Mouse (Mus musculus) heart, embryonic 13.5 days (tissue): Measurements from ENCODE around the gene Olfr286. TPM values are rescaled to one million over a fixed set of nuclear protein-coding genes. Genes with fewer than 3 reads are reported as not detected.

Source experiments
- ATAC-seq: fragments of 200-750 bp; cut with Nextera tagmentation; 2 replicates; pipeline ENCODE4 v1.8.0; 2017; ENCODE audit warnings: moderate TSS enrichment; ENCODE audit not compliant: insufficient number of reproducible peaks, low FRiP score, low TSS enrichment; ENCODE audit errors: extremely low read depth
- H3K27ac ChIP-seq: fragments of 300-500 bp; sonication (generic); replicated peaks from 2 replicates; pipeline ENCODE4 v1.5.1; 2015; ENCODE audit warnings: moderate library complexity, mild to moderate bottlenecking, inconsistent platforms
- H3K27me3 ChIP-seq: fragments of 300-500 bp; sonication (generic); replicated peaks from 2 replicates; pipeline ENCODE4 v1.6.1; 2015; ENCODE audit warnings: mild to moderate bottlenecking, inconsistent platforms
- H3K36me3 ChIP-seq: fragments of 300-500 bp; sonication (generic); 2 replicates; pipeline ENCODE4 v1.6.1; 2015; ENCODE audit warnings: mild to moderate bottlenecking, inconsistent platforms
- H3K4me1 ChIP-seq: fragments of 300-500 bp; sonication (generic); 2 replicates; pipeline ENCODE4 v1.6.1; 2015; ENCODE audit warnings: inconsistent platforms
- H3K4me2 ChIP-seq: fragments of 300-500 bp; sonication (generic); 2 replicates; pipeline ENCODE4 v1.6.1; 2015; ENCODE audit warnings: inconsistent platforms, mild to moderate bottlenecking, moderate library complexity
- H3K4me3 ChIP-seq: fragments of 300-500 bp; sonication (generic); 2 replicates; pipeline ENCODE4 v1.5.1; 2015; ENCODE audit warnings: moderate library complexity, mild to moderate bottlenecking, inconsistent platforms
- H3K9ac ChIP-seq: fragments of 300-500 bp; sonication (generic); 2 replicates; pipeline ENCODE4 v1.6.1; 2015; ENCODE audit warnings: inconsistent platforms, mild to moderate bottlenecking, moderate library complexity
- H3K9me3 ChIP-seq: fragments of 300-500 bp; sonication (generic); 2 replicates; pipeline ENCODE4 v1.6.1; 2016; ENCODE audit warnings: inconsistent platforms
- WGBS: fragments of 180-500 bp; shearing (Covaris S2); methylation state at CpG from one replicate; pipeline ENCODE4 v1.1.7; 2015; ENCODE audit warnings: mixed read lengths; 5-methylcytosine and 5-hydroxymethylcytosine counted together
- polyA plus RNA-seq: library from polyadenylated mRNA; unstranded; fragments of >200 nt; fragmentation: Nextera tagmentation; extraction: Ambion mirVana; gene quantifications from 2 replicates; pipeline ENCODE4 v1.2.1, GENCODE M21; 2015

Gene Olfr286
- polyA plus RNA-seq, 1 experiment from 2014 or later, result not detected

DNA sequence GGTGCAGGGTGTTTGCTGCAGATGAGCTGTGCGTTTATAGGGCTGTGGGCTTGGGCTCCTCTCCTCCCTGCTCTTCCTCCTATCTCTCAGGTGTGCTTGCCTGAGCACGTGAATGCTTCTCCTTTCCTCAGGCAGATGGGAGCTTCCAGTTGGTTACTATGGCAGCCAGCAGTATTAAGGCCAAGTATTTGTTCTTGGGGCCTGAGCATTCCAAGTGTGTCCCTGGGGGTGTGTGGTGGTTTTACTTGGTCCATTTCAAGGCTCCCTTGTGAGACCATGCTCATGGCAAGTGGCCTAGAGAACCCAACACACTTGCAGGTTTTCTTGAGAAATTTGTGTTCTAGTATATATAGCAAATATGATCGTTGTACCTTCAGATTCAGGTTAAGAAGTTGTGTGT lies 38.8 kb downstream of the Olfr286 start, which contains the start of gene Olfr288:
Gene Olfr288, minus strand, starts transcription at position 101 of the 400 bp plus-strand sequence.
- no peak within 1 kb of the TSS for H3K9ac ChIP-seq
- H3K9me3 ChIP-seq, result 0 out of 2 replicates have a peak, but pooled peaks cover 3% of the 10 kb centered on the region
- no peak within 1 kb of the TSS for H3K4me3 ChIP-seq
- no peaks in the 10 kb centered on the region for H3K4me1 ChIP-seq
- H3K27me3 ChIP-seq, result peaks cover 3% of the 10 kb centered on the region; the same call in 1 of the 2 replicates
- 66% methylated on average over 3 of the region's 3 CpGs for WGBS
- no peak within 1 kb of the TSS for H3K4me2 ChIP-seq
- H3K36me3 ChIP-seq, result no peaks in the 10 kb centered on the region
- no peak for ATAC-seq
- no peak within 1 kb of the TSS for H3K27ac ChIP-seq

- peaks cover 17% of the 10 kb centered on the region for H3K4me1 ChIP-seq
- no peaks in the 10 kb centered on the region for H3K9me3 ChIP-seq
- ATAC-seq, result no peak
- H3K4me2 ChIP-seq, result no peak overlapping the region
- no peaks in the 10 kb centered on the region for H3K36me3 ChIP-seq
- no peaks in the 10 kb centered on the region for H3K27me3 ChIP-seq
- H3K4me3 ChIP-seq, result no peak overlapping the region
- H3K9ac ChIP-seq, result no peak overlapping the region
- WGBS, result 56% methylated on average over 4 of the region's 4 CpGs
- H3K27ac ChIP-seq, result no peak overlapping the region
Observed at GRCm38 (mm10) chr15:98184456-98184855, 49.8 kb downstream of the Olfr286 start.

- H3K9ac ChIP-seq, result peak overlapping the region; percentile 20; the same call in 1 of the 2 replicates
- no peak for ATAC-seq
- peak overlapping the region; percentile 13; the same call in 1 of the 2 replicates for H3K27ac ChIP-seq
- 0 out of 2 replicates have a peak, but pooled peaks cover 8% of the 10 kb centered on the region for H3K27me3 ChIP-seq
- peak overlapping the region; percentile 77 for H3K4me2 ChIP-seq
- H3K36me3 ChIP-seq, result no peaks in the 10 kb centered on the region
- 53% methylated on average over 12 of the region's 12 CpGs for WGBS
- H3K4me1 ChIP-seq, result peaks cover 17% of the 10 kb centered on the region
- no peaks in the 10 kb centered on the region for H3K9me3 ChIP-seq
- peak overlapping the region; percentile 54; the same call in 1 of the 2 replicates for H3K4me3 ChIP-seq
Observed at GRCm38 (mm10) chr15:98181856-98182570, 52.2 kb downstream of the Olfr286 start.

- Histone ChIP-seq H3K4me3 (peak overlapping the region; percentile 54), H3K9me3 (no peaks in the 10 kb centered on the region), H3K27me3 (peaks cover 9% of the 10 kb centered on the region; the same call in 1 of the 2 replicates), H3K9ac (peak overlapping the region; percentile 78), H3K36me3 (no peaks in the 10 kb centered on the region), H3K4me2 (peak overlapping the region; percentile 77), H3K27ac (peak overlapping the region; percentile 90), H3K4me1 (peaks cover 17% of the 10 kb centered on the region)
- under 1% methylated on average over 30 of the region's 30 CpGs for WGBS
- ATAC-seq, result peak; percentile 92
Observed at GRCm38 (mm10) chr15:98181132-98181711, 53.0 kb downstream of the Olfr286 start.

- H3K4me3 ChIP-seq, result peak overlapping the region; percentile 54
- H3K4me1 ChIP-seq, result peaks cover 17% of the 10 kb centered on the region
- 9% methylated on average over 26 of the region's 26 CpGs for WGBS
- peak overlapping the region; percentile 90 for H3K27ac ChIP-seq
- no peak for ATAC-seq
- H3K36me3 ChIP-seq, result no peaks in the 10 kb centered on the region
- peaks cover 14% of the 10 kb centered on the region for H3K27me3 ChIP-seq
- peak overlapping the region; percentile 77 for H3K4me2 ChIP-seq
- H3K9me3 ChIP-seq, result no peaks in the 10 kb centered on the region
- peak overlapping the region; percentile 78 for H3K9ac ChIP-seq
Observed at GRCm38 (mm10) chr15:98180567-98181131, 53.6 kb downstream of the Olfr286 start.

DNA sequence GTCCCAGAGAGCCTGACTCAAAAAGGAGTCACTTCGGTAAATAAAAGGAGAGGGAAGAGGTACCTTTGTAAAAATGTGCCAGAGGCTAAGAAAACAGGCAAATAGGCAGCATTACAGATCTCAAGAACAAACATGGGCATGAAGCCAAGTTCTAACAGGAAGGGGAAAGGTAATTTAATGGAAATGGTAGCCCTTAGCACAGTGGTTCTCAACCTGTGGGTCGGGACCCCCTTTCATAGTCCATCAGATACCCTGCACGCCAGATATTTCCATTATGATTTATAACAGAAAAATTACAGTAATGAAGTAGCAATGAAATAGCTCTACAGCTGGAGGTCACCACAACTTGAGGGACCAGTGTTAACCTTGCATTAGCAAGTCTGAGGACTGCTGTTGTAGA lies 56.9 kb downstream of the Olfr286 start:
- Histone ChIP-seq H3K27me3 (peaks cover 41% of the 10 kb centered on the region), H3K9ac (no peak overlapping the region), H3K9me3 (no peaks in the 10 kb centered on the region), H3K4me3 (no peak overlapping the region), H3K4me1 (peaks cover 16% of the 10 kb centered on the region), H3K4me2 (no peak overlapping the region), H3K27ac (no peak overlapping the region), H3K36me3 (no peaks in the 10 kb centered on the region)
- no peak for ATAC-seq
- WGBS, result 66% methylated on average over 3 of the region's 3 CpGs

Other genes with a start within 250 kb of the Olfr286 start
- gene Col2a1, start 229.8 kb downstream of the Olfr286 start, polyA plus RNA-seq, result 26.1 and 27.8 TPM in 2 replicates
- gene Pfkm, start 141.9 kb downstream of the Olfr286 start, polyA plus RNA-seq, result 86.7 and 90.4 TPM in 2 replicates
- gene Senp1, start 140.7 kb downstream of the Olfr286 start, polyA plus RNA-seq, result 18.2 and 19.6 TPM in 2 replicates
- 76.5 and 86.6 TPM in 2 replicates for gene Asb8, start 68.8 kb downstream of the Olfr286 start, polyA plus RNA-seq
- gene Ccdc184, start 67.3 kb downstream of the Olfr286 start, polyA plus RNA-seq, result 1.1 and 1.4 TPM in 2 replicates
- gene Olfr288, start 38.9 kb downstream of the Olfr286 start, polyA plus RNA-seq, result not detected in 2 replicates
- gene Gm44579, start 13.5 kb downstream of the Olfr286 start, polyA plus RNA-seq, result not detected in 2 replicates
- not detected in 2 replicates for gene Olfr287, start 13.4 kb downstream of the Olfr286 start, polyA plus RNA-seq
- gene H1fnt, start 22.8 kb upstream of the Olfr286 start, polyA plus RNA-seq, result not detected in 2 replicates
- 1.1 TPM in 2 replicates for gene Zfp641, start 61.7 kb upstream of the Olfr286 start, polyA plus RNA-seq
- not detected in 2 replicates for gene Olfr285, start 82.9 kb upstream of the Olfr286 start, polyA plus RNA-seq
- not detected in 2 replicates for gene Olfr284, start 106.5 kb upstream of the Olfr286 start, polyA plus RNA-seq
- gene Olfr283, start 146.5 kb upstream of the Olfr286 start, polyA plus RNA-seq, result not detected in 2 replicates
- gene Olfr282, start 196.8 kb upstream of the Olfr286 start, polyA plus RNA-seq, result not detected in 2 replicates
- not detected in 2 replicates for gene Olfr281, start 218.1 kb upstream of the Olfr286 start, polyA plus RNA-seq
- not detected in 2 replicates for gene OR5BS1P, start 235.4 kb upstream of the Olfr286 start, polyA plus RNA-seq
- gene Lalba, start 248.3 kb upstream of the Olfr286 start, polyA plus RNA-seq, result not detected in 2 replicates